Mouse (Mus musculus) brain, embryonic 14.5 days (tissue): ENCODE measurements at regions not wholly inside any gene's neighbourhood (a gene's known extent, or its start where the extent isn't known, plus 50 kb on each side); places are given as distances from the start of the nearest gene placed in this dataset.

Experiments
- CTCF ChIP-seq: fragments of 200-500 bp; IDR thresholded peaks from 2 replicates; pipeline ENCODE4 v1.5.1; 2012; ENCODE audit warnings: inconsistent platforms, mild to moderate bottlenecking, moderate library complexity, borderline replicate concordance; ENCODE audit not compliant: insufficient read depth, insufficient read length; ENCODE audit errors: extremely low read depth
- POLR2A ChIP-seq: fragments of 200-500 bp; IDR thresholded peaks from 2 replicates; pipeline ENCODE4 v1.6.1; 2012; ENCODE audit warnings: mild to moderate bottlenecking, inconsistent platforms, borderline replicate concordance; ENCODE audit not compliant: poor library complexity, insufficient read depth, insufficient read length, severe bottlenecking; ENCODE audit errors: extremely low read depth

GRCm38 (mm10) chr13:112178031-112178430 lies 110.2 kb upstream of the Ankrd55 start:
- TF ChIP-seq CTCF = no peak
- TF ChIP-seq POLR2A = no peak
